Mouse (Mus musculus) thymus, adult 18-20 months (tissue): ENCODE data around the gene Skil.
A peak's percentile ranks its signal among the peaks of the same experiment; 100 is the strongest.

Experiments
- DNase-seq, 2 experiments: peaks; one replicate each; pipeline ENCODE4 v3.0.0; 2022; ENCODE audit warnings: mixed read lengths in 2 of 2

Skil gene

DNA sequence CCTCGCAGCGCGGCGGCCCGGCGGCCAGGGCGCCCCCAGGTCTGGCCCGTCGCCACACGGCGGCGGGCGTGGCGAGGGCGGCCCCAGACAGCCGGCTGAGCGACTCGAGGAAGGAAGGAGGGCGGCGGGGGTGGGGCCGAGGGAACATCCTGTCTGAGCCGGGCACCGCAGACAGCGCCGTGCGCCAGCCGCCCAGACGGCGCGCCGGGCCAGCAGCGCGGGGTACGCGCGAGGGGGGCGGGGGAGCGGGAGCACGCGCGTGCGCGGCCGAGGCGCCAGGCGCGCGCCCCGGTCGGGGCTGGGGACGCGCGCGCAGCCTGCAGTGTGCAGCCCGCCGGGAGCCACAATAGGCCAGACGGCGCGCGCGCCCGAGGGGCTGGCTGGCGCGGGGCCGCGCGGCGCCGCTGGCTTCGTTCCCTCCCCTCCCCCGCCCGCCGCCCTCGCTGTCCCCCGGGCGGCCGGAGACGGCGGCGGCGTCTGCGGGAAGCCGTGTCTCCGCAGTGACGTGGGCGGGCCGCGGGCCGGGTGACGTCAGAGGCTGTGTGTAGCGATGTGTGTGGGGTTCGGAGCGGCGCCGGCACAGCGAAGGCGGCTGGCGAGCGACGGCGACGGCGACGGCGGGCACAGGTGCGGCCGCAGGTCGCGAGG, at the start of gene Skil:
Gene Skil, plus strand, starts transcription at position 528 of the 648 bp plus-strand sequence.
- peak; percentile 86 to 88 for DNase-seq

GRCm38 (mm10) chr3:31047263-31047662, 47.6 kb upstream of the Skil start:
- no peak for DNase-seq

DNA sequence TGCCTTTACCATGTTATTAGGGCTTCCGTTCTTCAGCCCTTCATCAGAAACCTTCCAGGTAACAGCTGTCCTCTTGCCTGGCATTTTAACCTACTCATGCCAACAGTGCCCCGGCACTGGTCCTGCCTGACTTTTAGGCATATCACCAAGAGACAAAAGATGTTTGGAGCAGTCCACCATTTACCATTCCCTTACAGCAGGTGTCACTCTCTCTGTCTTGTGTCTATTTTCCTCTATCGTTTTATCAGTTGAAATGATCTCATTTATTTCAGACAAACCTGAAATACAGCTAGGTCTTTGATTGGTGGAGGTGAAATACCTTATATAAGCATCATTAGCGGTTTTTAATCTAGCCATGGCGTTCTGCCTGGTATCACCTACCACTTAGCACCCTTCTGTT, 45.8 kb upstream of the Skil start:
- no peak for DNase-seq

DNA sequence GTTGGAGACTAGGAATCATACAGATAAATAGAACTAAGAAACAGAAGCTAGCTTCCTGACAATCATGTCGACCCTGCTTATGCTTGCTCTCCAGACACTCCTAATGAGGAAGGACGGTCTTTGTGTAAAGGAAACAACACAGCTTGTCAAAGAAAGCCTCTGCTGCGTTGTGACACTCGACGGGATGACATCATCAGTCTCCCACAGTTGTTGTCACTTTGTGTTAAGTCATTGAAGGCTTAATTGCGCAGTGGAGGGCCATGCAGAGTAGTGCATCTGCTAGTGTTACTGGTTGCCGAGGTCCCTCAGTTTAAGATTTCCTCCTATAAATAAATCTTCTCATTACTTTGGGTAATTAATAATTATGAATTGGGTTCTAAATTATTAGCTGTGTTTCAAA, 44.5 kb upstream of the Skil start:
- no peak for DNase-seq

DNA sequence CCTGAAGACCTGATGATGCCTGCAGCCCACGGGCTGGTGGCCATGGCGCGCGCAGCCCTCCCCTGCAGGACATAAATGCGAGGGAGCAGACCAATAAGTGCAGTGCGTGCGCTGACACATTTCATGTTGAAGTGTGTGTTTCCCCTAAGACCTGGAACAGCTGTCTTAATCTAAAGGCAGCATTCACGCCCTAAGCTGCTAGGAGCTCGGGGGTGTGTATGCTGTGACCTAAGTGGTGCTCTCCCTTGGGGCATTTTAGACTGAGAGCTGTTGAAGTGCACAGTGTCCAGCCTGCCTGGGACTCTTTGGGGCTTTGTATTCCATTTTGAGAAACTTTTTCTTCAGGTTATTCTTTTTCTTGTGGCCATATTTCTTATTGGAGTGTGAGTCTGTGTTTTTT, 43.1 kb upstream of the Skil start:
- no peak for DNase-seq

- no peak for DNase-seq
Observed at GRCm38 (mm10) chr3:31053191-31053590, 41.7 kb upstream of the Skil start.

DNA sequence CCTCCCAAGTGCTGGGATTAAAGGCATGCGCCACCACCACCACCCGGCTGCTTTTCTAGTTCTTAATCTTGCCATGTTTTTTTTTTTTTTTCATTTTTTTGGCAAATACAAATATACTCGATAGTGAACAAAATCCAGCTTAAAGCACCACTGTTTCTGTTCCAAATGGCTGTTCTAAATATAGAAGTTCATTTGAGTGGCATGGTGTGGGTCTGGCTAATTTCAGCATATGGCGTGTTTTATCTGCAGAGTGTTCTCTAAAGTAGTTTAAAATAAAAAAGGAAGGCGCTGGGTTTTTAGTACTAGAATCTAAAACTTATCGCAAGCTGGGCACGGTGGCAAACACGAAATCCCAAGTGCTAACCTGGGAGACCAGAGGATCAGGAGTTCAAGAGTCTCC, 40.0 kb upstream of the Skil start:
- no peak for DNase-seq

GRCm38 (mm10) chr3:31056047-31056650, 38.7 kb upstream of the Skil start:
- peak; percentile 17 to 30 for DNase-seq

DNA sequence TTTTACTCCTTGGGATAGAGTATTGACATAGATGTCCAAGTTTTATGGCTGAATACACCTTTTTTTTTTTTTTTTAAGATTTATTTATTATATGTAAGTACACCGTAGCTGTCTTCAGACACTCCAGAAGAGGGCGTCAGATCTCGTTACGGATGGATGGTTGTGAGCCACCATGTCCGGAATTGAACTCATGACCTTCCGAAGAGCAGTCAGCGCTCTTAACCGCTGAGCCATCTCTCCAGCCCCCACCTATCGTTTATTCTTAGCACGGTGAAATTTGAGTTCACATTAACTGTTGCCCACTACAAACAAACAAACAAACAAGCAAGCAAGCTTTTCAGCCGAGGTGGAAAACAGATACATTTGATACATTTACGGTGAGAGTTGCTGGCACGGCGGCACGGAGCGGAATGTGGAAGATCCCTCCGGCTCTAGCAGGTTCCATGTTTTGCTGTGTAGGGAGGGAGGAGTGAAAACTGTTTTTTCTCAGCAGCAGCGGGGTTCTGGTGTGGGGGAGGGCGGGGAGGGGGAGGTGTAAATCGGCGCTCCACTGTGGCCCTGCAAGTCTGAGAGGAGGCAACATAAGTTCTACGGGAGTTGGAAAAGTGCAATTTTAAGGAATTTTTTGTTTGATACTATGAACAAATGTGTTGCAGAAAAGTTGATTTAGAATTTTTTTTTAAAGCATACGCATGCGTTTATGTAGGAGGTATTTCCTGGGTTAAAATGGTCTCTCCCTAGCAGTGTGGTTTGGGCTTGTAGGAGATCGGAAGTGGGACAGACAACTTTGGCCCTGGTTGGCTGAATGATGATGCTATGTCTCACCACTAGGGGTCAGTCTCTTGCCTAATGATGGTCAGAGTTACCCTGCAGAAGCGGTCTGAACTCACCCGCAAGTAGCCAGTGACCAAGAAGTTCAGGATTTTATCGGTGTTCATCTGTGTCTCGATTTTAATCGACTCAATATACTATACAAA, 37.9 kb upstream of the Skil start:
- peak; percentile 22 to 71 for DNase-seq

DNA sequence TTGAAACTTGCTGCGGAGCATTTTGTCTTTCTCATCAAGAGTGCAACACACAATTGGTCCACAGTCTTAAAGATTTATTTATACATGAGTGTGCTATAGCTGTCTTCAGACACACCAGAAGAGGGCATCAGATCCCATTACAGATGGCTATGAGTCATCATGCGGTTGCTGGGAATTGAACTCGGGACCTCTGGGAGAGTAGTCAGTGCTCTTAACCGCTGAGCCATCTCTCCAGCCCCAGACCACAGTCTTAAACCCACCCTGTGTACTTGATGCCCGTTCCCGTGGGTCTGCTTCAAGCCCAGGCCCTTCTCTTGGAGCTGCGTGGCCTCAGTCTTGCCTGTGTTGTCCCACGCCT, 34.1 kb upstream of the Skil start:
- DNase-seq = no peak

GRCm38 (mm10) chr3:31061103-31061785, 33.6 kb upstream of the Skil start:
- DNase-seq = peak; percentile 18 to 42

DNA sequence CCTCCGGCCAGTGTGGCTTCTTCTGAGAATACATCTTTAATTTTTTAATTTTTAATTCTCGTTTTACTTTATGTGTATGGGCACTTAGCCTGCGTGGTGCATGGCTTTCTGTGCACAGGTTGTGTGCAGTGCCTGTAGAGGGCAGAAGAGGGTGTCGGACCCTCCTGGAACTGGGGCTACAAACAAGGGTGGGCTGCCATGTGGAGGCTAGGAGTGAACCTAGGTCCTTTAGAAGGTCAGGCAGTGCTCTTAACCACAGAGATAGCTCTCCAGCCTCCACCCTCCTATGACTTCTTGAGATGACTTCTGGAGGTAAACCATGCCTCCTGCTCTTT, 33.1 kb upstream of the Skil start:
- DNase-seq = peak; percentile 33 to 58

- no peak for DNase-seq
Observed at GRCm38 (mm10) chr3:31062325-31062724, 32.5 kb upstream of the Skil start.

DNA sequence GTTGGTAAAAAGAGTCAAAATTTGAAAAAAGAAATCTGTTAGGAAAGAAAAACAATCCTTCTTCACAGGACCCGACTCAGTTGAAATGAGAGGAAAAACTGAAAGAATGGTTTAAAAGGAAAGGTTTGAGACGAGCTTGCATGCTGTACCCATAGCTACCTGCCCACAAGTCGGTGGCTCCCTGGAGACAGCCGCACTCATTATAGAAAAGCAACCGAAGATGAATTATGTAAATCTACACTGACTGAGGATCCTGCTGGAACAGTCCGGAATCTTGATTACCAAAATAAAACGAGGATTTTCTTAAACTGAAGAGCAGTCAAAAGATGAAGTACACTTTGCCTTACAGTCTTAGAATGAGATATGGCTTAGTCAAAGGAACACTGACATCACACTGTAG, 26.4 kb upstream of the Skil start:
- no peak for DNase-seq

DNA sequence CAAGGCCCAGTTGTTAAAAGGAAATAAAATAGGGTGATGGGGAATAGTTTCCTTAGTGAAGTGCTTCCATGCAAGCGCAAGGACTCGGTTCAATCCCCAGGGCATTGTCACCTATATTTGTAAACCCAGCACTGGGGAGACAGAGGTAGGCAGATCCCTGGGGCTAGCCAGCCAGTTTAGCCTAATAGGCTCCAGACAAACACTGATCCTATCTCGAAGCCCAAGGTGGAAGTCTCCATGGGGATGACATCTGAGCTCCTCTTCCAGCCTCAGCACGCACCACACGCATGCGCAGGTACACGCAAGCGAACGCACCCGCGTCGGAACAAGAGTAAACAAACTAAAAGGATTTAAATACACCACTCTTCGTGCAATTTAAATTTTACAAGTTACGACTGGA, 23.1 kb upstream of the Skil start:
- no peak for DNase-seq

DNA sequence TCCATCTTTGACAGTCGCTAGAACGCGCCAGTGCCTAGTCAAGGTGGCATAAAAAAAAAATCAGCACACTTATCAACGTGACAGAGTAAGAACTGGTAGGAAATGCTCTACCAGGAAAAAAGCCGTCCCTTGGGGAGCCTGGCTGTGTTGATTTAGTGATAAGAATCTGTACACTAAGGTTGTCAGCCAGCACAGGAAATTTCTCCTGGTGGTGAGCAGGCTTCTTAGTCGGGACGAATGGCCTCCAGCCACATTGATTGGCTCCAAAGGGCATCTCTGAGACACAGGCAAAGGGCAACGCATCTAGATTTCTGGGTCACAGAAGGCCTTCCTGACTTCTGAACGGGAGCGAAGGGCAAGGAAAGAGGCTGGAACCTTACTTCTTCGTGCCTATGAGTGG, 19.1 kb upstream of the Skil start:
- no peak for DNase-seq

DNA sequence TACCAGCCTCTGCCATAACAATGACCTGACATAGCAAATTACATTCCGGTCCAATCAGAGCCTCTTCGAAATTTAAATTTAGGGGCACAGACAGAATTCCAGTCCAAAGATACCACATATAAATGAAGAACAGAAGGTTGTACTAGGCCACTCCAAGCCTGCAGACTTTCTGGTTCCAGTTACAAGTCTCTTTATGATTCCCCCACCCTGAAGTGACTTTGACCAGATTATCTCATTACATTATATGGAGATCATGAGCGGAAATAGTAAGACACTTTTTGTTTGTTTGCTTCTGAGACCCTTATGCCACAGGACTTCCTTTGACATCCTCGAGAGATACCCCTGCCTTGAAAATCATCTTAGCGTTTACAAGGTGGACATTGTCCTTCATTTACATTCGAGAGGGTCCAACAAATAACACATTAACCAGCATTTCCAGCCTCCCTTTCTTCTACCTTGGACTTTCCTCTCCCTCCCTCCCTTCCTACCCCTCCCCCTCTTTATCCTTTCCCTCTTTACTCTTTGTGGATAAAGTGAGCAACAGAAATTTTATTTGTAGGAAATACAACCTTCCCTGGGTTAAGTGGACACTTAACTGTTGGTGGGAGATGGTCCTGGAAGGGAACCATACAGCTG, 17.7 kb upstream of the Skil start:
- no peak for DNase-seq

- no peak for DNase-seq
Observed at GRCm38 (mm10) chr3:31079450-31079849, 15.4 kb upstream of the Skil start.

DNA sequence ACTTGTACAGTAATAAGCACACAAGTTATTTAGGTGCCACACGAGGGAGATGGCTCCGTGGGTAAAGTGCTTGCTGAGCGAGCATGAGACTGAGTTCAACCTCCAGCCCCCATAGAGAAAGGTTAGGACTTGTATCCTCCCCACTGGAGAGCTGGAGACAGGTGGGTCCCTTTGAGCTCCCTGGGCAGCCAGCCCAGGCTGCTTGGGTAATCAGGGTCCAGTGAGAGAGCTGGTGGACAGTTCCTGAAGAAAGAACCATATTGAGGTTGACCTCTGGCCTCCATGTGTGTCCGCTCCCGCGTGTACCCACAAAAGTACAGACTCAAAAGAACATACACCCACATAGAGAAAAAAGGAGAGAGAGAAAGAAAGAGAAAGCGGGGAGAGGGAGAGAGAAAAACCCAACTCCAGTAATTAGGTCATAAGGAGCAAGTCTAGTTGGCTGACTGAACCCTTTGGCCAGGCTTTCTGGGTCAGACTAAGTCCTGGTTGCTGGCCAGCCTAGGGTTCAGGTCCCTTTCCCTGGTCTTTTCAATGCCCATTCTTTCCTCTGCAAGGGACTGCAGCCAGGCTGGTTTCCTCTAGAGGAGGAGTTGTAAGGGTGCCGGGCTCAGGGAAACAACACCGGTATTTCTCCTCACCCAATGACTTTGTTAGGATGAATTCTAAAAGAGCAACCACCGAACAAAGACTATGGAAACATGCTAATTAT, 13.9 kb upstream of the Skil start:
- DNase-seq = no peak

- peak; percentile 44 to 65 for DNase-seq
Observed at GRCm38 (mm10) chr3:31082838-31083506, 11.9 kb upstream of the Skil start.

DNA sequence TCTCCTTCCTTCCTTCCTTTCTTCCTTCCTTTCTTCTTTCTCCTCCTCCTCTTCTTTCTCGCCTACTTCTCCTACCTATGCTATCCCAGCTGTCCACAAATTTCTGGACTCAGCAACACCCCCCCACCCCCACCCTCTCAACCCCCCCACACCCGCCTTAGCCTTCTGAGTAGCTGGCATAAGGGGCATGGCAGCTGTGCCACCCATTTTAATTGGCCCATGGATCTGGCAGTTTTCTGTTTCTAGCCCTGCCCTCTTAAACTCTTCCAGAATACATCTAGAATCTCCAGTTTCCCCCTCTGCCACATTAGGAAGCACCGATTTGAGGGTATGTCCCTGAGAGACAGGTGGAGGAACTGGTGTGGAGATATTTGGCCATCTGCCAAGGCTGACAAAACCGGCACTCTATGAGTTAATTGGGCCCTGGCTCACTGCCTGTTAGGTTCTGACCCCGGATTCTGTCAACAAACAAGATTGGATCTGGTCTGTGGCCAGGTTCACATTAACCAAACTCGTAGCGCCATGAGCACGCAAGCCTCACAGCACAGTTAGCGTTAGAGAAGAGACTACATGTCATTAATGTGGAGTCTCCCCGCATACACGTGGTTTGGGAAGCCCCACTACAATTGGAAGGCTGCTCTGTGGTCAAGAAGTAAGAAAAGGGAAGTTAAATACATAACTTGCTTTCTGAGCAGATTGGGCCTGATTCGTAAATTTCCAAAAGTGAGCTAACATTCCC, 11.2 kb upstream of the Skil start:
- peak in 1 of 2 experiments; percentile 15 for DNase-seq
